Mouse (Mus musculus): Measurements from ENCODE around the gene Krt90.

Krt90 gene
- long read RNA-seq, experiment 1: 0 reads
- long read RNA-seq, experiment 2: 0 reads

DNA sequence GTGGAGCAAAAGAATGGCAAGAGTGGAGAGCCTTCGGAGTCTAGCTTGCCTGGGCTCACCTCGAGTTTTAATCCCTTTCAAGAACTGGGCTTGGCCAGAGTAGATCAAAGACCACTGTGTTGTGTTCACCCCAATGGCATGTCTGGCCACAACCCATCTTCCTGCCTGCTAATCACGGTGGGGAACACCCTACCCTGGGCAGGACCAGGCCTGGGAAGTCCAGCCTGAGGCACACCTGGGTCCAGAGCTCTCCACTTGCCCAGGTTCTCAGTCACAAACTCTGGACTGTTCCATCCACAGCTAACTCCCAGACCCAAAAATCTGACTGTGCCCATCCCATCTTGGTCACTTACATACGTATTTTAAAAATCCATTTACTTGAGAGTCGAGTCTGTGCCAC is at the start of gene Krt90:
TSS of gene Krt90 (minus strand) at position 101 of the 400 bp plus-strand sequence.
- intact Hi-C loops (cut with DNase I): no loop called here

DNA sequence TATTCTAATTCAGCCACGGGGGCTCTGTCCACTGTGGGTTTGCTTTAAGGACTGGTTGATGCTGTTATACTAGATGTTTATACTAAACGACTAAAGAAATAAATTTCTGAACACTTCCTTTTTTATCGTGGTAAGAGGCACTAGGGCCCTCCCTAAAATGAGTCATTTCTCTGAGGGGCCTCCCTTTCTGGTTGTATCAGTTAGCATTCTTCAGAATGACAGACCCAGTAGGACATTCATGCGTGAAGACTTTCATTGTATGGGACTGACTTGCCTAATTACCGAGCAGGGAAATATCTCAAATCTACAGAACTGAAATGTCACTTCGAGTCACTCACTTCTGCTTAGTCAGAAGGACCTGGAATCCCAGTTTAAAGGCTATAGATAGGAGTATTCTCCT is 36.4 kb upstream of the Krt90 start:
- intact Hi-C loops (cut with DNase I): no loop called here

GRCm38 (mm10) chr15:101588216-101588615 is 25.5 kb upstream of the Krt90 start:
- intact Hi-C loops (cut with DNase I): no loop called here

- intact Hi-C loops (cut with DNase I): no loop called here
Measured at GRCm38 (mm10) chr15:101584456-101584855, 21.7 kb upstream of the Krt90 start.

DNA sequence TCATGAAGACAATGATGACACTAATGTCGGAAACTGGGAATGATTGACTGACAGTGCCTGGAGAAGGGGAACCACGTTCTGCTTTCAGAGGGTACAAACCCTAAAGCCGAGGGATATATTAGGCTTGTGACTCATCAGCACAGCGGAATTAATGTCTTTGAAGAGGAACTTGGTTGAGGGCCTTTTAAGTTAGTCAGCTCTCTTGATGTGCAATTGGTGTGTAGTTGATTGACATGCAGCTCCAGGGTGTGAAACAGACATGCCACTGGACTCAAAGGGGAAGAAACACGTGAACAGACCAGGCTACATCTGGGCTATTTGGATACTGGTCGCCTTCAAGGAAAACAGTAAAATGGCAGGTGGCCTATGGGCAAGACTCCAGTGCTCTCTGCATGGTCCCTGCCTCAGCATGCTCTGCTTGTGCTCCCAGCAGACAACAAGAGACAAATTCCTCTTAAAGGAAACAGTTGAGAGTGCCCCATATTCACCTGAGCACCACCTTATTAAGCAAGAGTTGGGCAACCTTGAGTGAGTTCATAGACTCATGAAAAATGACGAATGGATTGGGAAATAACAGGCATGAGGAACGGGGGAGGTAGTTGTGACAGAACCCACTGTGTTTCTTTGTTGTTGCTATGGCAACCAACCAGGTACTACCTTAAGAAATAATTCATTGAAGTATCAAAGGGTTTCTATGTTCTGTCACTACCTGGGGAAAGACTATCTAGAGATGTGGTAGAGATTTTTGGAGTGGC is 20.6 kb upstream of the Krt90 start:
- intact Hi-C loops (cut with DNase I): no loop called here

DNA sequence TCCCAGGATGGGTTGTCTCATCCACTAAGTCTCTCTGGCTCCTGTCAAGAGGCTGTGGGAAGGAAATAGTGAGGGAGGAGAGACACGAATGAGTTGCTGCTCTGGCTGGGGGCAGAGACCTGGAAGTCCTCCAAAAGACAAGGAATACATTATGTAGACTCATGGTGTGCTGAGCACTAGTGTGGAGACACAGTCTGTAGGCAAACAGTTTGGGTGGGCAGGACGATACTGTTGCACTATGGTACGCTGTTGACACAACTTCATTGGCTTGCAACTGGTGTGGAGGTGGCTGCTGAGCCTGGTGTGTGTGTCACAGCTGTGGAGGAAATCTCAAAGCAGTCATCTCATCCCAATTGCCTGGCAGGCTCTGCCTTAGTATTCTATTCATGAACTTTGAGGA is 19.0 kb upstream of the Krt90 start:
- intact Hi-C loops (cut with DNase I): no loop called here

GRCm38 (mm10) chr15:101575506-101575905 is 12.8 kb upstream of the Krt90 start:
- intact Hi-C loops (cut with DNase I): no loop called here

DNA sequence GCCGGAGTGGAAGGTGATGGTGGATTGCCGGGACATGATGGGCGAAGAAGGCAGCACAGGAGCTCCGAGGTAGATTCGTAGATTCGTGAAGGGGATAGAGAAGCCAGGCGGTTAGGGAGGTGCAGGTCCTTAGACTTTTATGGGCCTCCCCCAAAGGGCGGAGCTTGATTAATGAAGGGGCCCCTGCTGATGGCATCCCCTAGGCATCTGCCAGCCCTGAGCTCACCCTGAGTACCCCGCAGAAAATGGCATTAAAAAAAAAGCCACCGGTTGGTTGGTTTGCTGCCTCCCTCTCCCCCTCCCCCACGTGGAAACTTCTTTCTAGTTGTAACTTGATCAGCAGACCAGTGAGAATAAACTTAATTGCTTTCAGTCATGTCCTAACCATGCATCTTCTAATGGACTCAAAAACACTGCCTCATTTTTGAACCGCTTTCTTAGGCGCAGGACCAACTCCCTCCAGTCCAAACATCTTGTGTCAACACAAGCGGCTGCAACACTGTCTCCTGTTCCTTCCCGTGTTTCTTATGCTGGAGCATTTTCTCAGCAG is 11.1 kb upstream of the Krt90 start, which contains the start of gene Krt75:
TSS of gene Krt75 (minus strand) at position 109 of the 550 bp plus-strand sequence.
- intact Hi-C loops (cut with DNase I): no loop called here

- intact Hi-C loops (cut with DNase I): no loop called here
Measured at GRCm38 (mm10) chr15:101567780-101568179, 5.0 kb upstream of the Krt90 start.

- intact Hi-C loops (cut with DNase I): no loop called here
Measured at GRCm38 (mm10) chr15:101558034-101558646, 4.6 kb downstream of the Krt90 start.

DNA sequence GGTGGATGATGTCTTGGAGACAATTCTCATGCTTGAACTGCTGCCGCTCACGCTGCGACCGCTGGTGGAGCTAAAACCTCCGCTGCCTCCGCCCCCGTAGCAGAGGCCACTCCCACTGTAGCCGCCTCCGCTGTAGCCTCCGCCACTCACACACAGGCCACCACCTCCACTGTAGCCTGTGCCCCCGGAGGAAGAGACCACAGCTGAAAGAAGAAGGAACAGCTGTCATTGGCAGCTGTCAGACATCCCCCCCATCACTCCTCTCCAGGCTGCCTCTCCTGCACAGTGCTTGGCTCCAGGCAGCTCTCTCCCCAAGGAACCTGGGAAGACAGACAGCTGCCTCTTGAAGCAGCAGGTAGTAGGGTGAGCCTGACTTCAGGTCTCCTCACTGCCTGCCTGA is 9.6 kb downstream of the Krt90 start:
- intact Hi-C loops (cut with DNase I): no loop called here

DNA sequence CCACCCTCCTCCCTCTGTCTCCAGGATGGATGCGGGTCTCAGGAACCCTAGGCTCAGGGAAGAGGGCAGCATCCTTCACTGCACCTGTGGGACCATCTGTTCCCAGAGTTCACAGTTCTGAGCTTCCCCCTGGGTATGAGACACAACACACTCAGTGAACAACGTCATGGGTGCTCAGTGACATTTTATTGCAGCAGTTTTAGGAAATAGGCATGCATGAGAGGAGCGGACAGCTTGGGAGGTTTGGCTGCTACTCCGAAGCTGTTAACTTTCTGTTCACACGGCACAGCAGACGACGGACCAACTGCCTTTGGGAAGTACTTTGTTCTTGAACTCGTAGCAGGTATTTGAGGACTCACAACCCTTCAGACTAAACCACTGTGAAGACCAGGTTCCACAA is 10.6 kb downstream of the Krt90 start:
- intact Hi-C loops (cut with DNase I): no loop called here

DNA sequence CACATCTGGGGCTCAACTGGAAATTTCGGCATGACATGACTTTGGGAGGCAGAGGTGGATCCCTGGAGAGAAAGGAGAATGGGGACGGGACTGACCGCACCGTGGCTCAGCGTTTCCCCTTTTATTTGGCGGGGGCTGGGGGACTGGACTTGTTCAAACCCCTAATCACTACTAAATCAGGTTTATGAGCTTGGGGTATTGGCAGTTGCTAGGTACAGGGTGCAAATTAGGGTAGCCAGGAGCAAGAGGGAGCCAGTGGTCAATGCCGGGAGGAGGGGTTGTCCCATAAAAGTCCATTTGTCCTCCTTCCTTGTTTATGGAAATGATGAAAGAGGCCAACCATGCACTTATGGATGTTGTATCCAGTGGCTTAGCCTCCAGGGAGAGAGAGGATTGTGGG is 12.2 kb downstream of the Krt90 start, which contains the start of gene Krt82:
TSS of gene Krt82 (minus strand) at position 101 of the 400 bp plus-strand sequence.
- intact Hi-C loops (cut with DNase I): no loop called here

DNA sequence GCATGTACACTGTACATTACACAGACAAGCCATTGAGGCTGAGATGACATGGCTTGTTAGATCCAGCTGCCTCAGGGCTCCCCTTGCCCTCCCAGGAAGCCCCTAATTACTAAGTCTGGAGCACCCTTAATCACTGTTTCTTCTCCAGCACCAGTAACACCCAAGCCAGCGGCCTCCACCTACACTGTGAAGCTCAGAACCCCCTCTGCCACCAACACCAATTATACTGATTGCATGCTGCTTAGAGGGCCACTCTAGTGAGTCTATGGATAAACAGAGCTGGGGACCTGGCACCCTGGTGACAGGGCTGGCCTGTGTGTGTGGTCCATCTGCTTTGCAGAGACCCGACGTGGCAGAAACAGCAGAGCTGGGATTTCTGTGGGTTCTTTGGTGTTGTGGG is 18.3 kb downstream of the Krt90 start:
- intact Hi-C loops (cut with DNase I): no loop called here

DNA sequence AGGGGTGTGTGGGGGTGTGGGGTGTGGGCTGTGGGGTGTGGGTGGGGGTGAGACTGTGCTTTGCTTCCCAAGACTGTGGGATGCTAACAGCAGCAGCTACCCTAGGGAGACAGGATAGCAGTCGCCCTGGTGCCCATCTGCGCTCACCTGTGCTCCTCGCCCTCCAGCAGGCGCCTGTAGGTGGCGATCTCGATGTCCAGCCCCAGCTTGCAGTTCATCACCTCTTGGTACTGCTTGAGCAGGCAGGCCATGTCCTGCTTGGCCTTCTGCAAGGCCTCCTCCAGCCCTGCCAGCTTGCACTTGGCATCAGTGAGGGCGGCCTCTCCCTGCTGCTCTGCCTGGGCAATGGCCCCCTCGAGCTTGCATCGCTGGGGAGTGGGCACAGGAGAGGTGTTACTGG is 20.2 kb downstream of the Krt90 start:
- intact Hi-C loops (cut with DNase I): no loop called here

- intact Hi-C loops (cut with DNase I): no loop called here
Measured at GRCm38 (mm10) chr15:101538580-101538900, 24.2 kb downstream of the Krt90 start.

GRCm38 (mm10) chr15:101537864-101538579 is 24.7 kb downstream of the Krt90 start:
- intact Hi-C loops (cut with DNase I): no loop called here

GRCm38 (mm10) chr15:101536054-101536850 is 26.5 kb downstream of the Krt90 start:
- intact Hi-C loops (cut with DNase I): no loop called here

- intact Hi-C loops (cut with DNase I): no loop called here
Measured at GRCm38 (mm10) chr15:101532720-101533119, 30.0 kb downstream of the Krt90 start, which contains the start of gene Krt84. Krt84 (minus strand) TSS chr15:101532820.

- intact Hi-C loops (cut with DNase I): loop anchor here (5.0 kb wide), 3 partner anchors 250 to 540 kb away; no protein-coding TSS in a partner anchor
Measured at GRCm38 (mm10) chr15:101522556-101523232, 40.1 kb downstream of the Krt90 start.

Data from adrenal gland (tissue).